Mouse (Mus musculus): Measurements from ENCODE around the gene Mindy4. TPM values are rescaled to one million over a fixed set of nuclear protein-coding genes. Genes with fewer than 3 reads are reported as not detected.

Mindy4 gene
- polyA plus RNA-seq, 1 experiment from 2014 or later: 17.0 TPM

GRCm38 (mm10) chr6:55199047-55199446 lies 4.1 kb upstream of the Mindy4 start:
- H3K27ac ChIP-seq (ENCODE audit: low read length): no peak overlapping the region

GRCm38 (mm10) chr6:55203931-55204330 lies 748 bp downstream of the Mindy4 start:
- H3K9ac ChIP-seq (replicated peaks; ENCODE audit: low read length): peak overlapping the region; percentile 72
- 71% methylated on average over 3 of the region's 3 CpGs for WGBS
- peak overlapping the region; percentile 90 for H3K27ac ChIP-seq (ENCODE audit: low read length)
- H3K4me3 ChIP-seq (ENCODE audit: low read length): peak overlapping the region; percentile 64
- peak; percentile 49; the same call in 1 of the 2 replicates for ATAC-seq (ENCODE audit: low FRiP score, low TSS enrichment)
- H3K4me1 ChIP-seq (ENCODE audit: insufficient read depth, low read length): peaks cover 12% of the 10 kb centered on the region; the same call in 1 of the 2 replicates
- H3K27me3 ChIP-seq (ENCODE audit: insufficient read depth, low read length): no peaks in the 10 kb centered on the region
- H3K36me3 ChIP-seq (ENCODE audit: insufficient read depth, low read length): no peaks in the 10 kb centered on the region
- peak overlapping the region; percentile 64 for H3K4me2 ChIP-seq (replicated peaks; ENCODE audit: low read depth, low read length)
- no peaks in the 10 kb centered on the region for H3K9me3 ChIP-seq (ENCODE audit: low read length)

More at GRCm38 (mm10) chr6:55199047-55199446, 4.1 kb upstream of the Mindy4 start:
- H3K27me3 ChIP-seq (ENCODE audit: insufficient read depth, low read length): no peaks in the 10 kb centered on the region
- H3K36me3 ChIP-seq (ENCODE audit: insufficient read depth, low read length): no peaks in the 10 kb centered on the region
- no peak for ATAC-seq (ENCODE audit: low FRiP score, low TSS enrichment)
- no peak overlapping the region for H3K9ac ChIP-seq (replicated peaks; ENCODE audit: low read length)
- WGBS: 83% methylated on average over 3 of the region's 3 CpGs
- H3K4me3 ChIP-seq (ENCODE audit: low read length): no peak overlapping the region
- H3K4me2 ChIP-seq (replicated peaks; ENCODE audit: low read depth, low read length): no peak overlapping the region
- peaks cover 7% of the 10 kb centered on the region; the same call in 1 of the 2 replicates for H3K4me1 ChIP-seq (ENCODE audit: insufficient read depth, low read length)
- no peaks in the 10 kb centered on the region for H3K9me3 ChIP-seq (ENCODE audit: low read length)

GRCm38 (mm10) chr6:55207786-55208185 lies 4.6 kb downstream of the Mindy4 start:
- peaks cover 15% of the 10 kb centered on the region; the same call in 1 of the 2 replicates for H3K4me1 ChIP-seq (ENCODE audit: insufficient read depth, low read length)
- WGBS: 84% methylated on average over 8 of the region's 8 CpGs

GRCm38 (mm10) chr6:55210423-55211365 lies 7.5 kb downstream of the Mindy4 start:
- Histone ChIP-seq H3K9ac (replicated peaks; ENCODE audit: low read length) (no peak overlapping the region), H3K4me2 (replicated peaks; ENCODE audit: low read depth, low read length) (no peak overlapping the region), H3K4me3 (ENCODE audit: low read length) (no peak overlapping the region), H3K4me1 (ENCODE audit: insufficient read depth, low read length) (0 out of 2 replicates have a peak, but pooled peaks cover 5% of the 10 kb centered on the region), H3K9me3 (ENCODE audit: low read length) (no peaks in the 10 kb centered on the region), H3K27me3 (ENCODE audit: insufficient read depth, low read length) (no peaks in the 10 kb centered on the region), H3K27ac (ENCODE audit: low read length) (no peak overlapping the region), H3K36me3 (ENCODE audit: insufficient read depth, low read length) (0 out of 2 replicates have a peak, but pooled peaks cover 8% of the 10 kb centered on the region)
- ATAC-seq (ENCODE audit: low FRiP score, low TSS enrichment): no peak
- 55% methylated on average over 15 of the region's 15 CpGs for WGBS

More at GRCm38 (mm10) chr6:55207786-55208185, 4.6 kb downstream of the Mindy4 start:
- H3K36me3 ChIP-seq (ENCODE audit: insufficient read depth, low read length): 0 out of 2 replicates have a peak, but pooled peaks cover 8% of the 10 kb centered on the region
- ATAC-seq (ENCODE audit: low FRiP score, low TSS enrichment): no peak
- no peaks in the 10 kb centered on the region for H3K9me3 ChIP-seq (ENCODE audit: low read length)
- H3K27me3 ChIP-seq (ENCODE audit: insufficient read depth, low read length): no peaks in the 10 kb centered on the region
- no peak overlapping the region for H3K9ac ChIP-seq (replicated peaks; ENCODE audit: low read length)
- no peak overlapping the region for H3K4me2 ChIP-seq (replicated peaks; ENCODE audit: low read depth, low read length)
- H3K4me3 ChIP-seq (ENCODE audit: low read length): no peak overlapping the region
- no peak overlapping the region for H3K27ac ChIP-seq (ENCODE audit: low read length)

- peaks cover 22% of the 10 kb centered on the region for H3K36me3 ChIP-seq (ENCODE audit: insufficient read depth, low read length)
- no peak overlapping the region for H3K4me2 ChIP-seq (replicated peaks; ENCODE audit: low read depth, low read length)
- no peaks in the 10 kb centered on the region for H3K27me3 ChIP-seq (ENCODE audit: insufficient read depth, low read length)
- H3K9me3 ChIP-seq (ENCODE audit: low read length): no peaks in the 10 kb centered on the region
- no peak overlapping the region for H3K27ac ChIP-seq (ENCODE audit: low read length)
- 75% methylated on average over 3 of the region's 3 CpGs for WGBS
- no peak overlapping the region for H3K9ac ChIP-seq (replicated peaks; ENCODE audit: low read length)
- no peak for ATAC-seq (ENCODE audit: low FRiP score, low TSS enrichment)
- 0 out of 2 replicates have a peak, but pooled peaks cover 5% of the 10 kb centered on the region for H3K4me1 ChIP-seq (ENCODE audit: insufficient read depth, low read length)
- H3K4me3 ChIP-seq (ENCODE audit: low read length): no peak overlapping the region
Observed at GRCm38 (mm10) chr6:55214541-55214940, 11.4 kb downstream of the Mindy4 start.

- Histone ChIP-seq H3K27me3 (ENCODE audit: insufficient read depth, low read length) (no peaks in the 10 kb centered on the region), H3K9ac (replicated peaks; ENCODE audit: low read length) (no peak overlapping the region), H3K36me3 (ENCODE audit: insufficient read depth, low read length) (peaks cover 21% of the 10 kb centered on the region), H3K9me3 (ENCODE audit: low read length) (no peaks in the 10 kb centered on the region), H3K4me1 (ENCODE audit: insufficient read depth, low read length) (no peaks in the 10 kb centered on the region), H3K4me3 (ENCODE audit: low read length) (no peak overlapping the region), H3K4me2 (replicated peaks; ENCODE audit: low read depth, low read length) (no peak overlapping the region), H3K27ac (ENCODE audit: low read length) (no peak overlapping the region)
- WGBS: 91% methylated on average over 9 of the region's 9 CpGs
- ATAC-seq (ENCODE audit: low FRiP score, low TSS enrichment): no peak
Observed at GRCm38 (mm10) chr6:55218232-55218631, 15.0 kb downstream of the Mindy4 start.

- no peaks in the 10 kb centered on the region for H3K27me3 ChIP-seq (ENCODE audit: insufficient read depth, low read length)
- no peak overlapping the region for H3K4me3 ChIP-seq (ENCODE audit: low read length)
- WGBS: 94% methylated on average over 8 of the region's 8 CpGs
- H3K4me1 ChIP-seq (ENCODE audit: insufficient read depth, low read length): no peaks in the 10 kb centered on the region
- ATAC-seq (ENCODE audit: low FRiP score, low TSS enrichment): no peak
- H3K9ac ChIP-seq (replicated peaks; ENCODE audit: low read length): no peak overlapping the region
- H3K36me3 ChIP-seq (ENCODE audit: insufficient read depth, low read length): peaks cover 21% of the 10 kb centered on the region
- H3K27ac ChIP-seq (ENCODE audit: low read length): no peak overlapping the region
- no peak overlapping the region for H3K4me2 ChIP-seq (replicated peaks; ENCODE audit: low read depth, low read length)
- H3K9me3 ChIP-seq (ENCODE audit: low read length): no peaks in the 10 kb centered on the region
Observed at GRCm38 (mm10) chr6:55223986-55224385, 20.8 kb downstream of the Mindy4 start.

GRCm38 (mm10) chr6:55230048-55230447 lies 26.9 kb downstream of the Mindy4 start:
- H3K27me3 ChIP-seq (ENCODE audit: insufficient read depth, low read length): no peaks in the 10 kb centered on the region
- no peak for ATAC-seq (ENCODE audit: low FRiP score, low TSS enrichment)
- 80% methylated on average over 8 of the region's 8 CpGs for WGBS
- no peak overlapping the region for H3K4me3 ChIP-seq (ENCODE audit: low read length)
- no peaks in the 10 kb centered on the region for H3K4me1 ChIP-seq (ENCODE audit: insufficient read depth, low read length)
- no peak overlapping the region for H3K4me2 ChIP-seq (replicated peaks; ENCODE audit: low read depth, low read length)
- H3K9me3 ChIP-seq (ENCODE audit: low read length): no peaks in the 10 kb centered on the region
- no peak overlapping the region for H3K9ac ChIP-seq (replicated peaks; ENCODE audit: low read length)
- no peak overlapping the region for H3K27ac ChIP-seq (ENCODE audit: low read length)
- peaks cover 2% of the 10 kb centered on the region; the same call in 1 of the 2 replicates for H3K36me3 ChIP-seq (ENCODE audit: insufficient read depth, low read length)

- Histone ChIP-seq H3K27ac (ENCODE audit: low read length) (no peak overlapping the region), H3K4me3 (ENCODE audit: low read length) (no peak overlapping the region), H3K36me3 (ENCODE audit: insufficient read depth, low read length) (peaks cover 2% of the 10 kb centered on the region; the same call in 1 of the 2 replicates), H3K27me3 (ENCODE audit: insufficient read depth, low read length) (no peaks in the 10 kb centered on the region), H3K4me2 (replicated peaks; ENCODE audit: low read depth, low read length) (no peak overlapping the region), H3K4me1 (ENCODE audit: insufficient read depth, low read length) (no peaks in the 10 kb centered on the region), H3K9ac (replicated peaks; ENCODE audit: low read length) (no peak overlapping the region), H3K9me3 (ENCODE audit: low read length) (no peaks in the 10 kb centered on the region)
- no peak for ATAC-seq (ENCODE audit: low FRiP score, low TSS enrichment)
- 93% methylated on average over 7 of the region's 7 CpGs for WGBS
Observed at GRCm38 (mm10) chr6:55232101-55232500, 28.9 kb downstream of the Mindy4 start.

Measured in kidney, embryonic 16.5 days (tissue).